23 mouse cellular contexts compared by ENCODE assay signal in the genomic region with DNA sequence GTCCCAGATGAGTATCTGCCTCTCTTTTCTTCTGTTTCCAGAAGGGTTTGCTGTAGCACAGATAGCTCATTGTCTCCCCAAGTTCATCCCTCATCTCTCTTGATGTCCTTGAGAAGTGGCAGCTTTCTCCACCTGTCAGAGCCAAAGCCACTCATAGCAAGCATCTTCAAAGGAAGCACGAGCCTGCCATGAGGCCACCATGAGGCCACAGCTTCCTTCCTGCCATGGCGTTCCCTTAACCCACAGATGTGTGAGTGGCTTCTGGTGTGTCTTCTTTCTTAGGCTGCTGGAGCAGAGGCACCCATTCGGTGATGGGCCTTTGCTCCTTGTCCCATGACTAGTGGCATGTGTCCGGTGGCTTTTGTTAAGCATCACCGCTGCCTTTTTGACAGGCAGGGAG.
A peak's percentile ranks its signal among the peaks of the same experiment; 100 is the strongest.
DNase-seq lines count a peak whose midpoint lies in the region; ATAC-seq lines count a peak whose summit lies in the region.
"Had no signal": no experiment of that assay in that cellular context is flagged by ENCODE, and none has a peak within 500 bp of the region (broad histone marks: within the 10 kb centered on the region; RNA-seq: fewer than 3 reads in every experiment).

No protein-coding gene starts in this region.

- no peak overlapping the region for H3K9ac ChIP-seq in heart, embryonic 16.5 days (ENCODE audit: low read length)
- H3K9ac ChIP-seq in kidney, embryonic 14.5 days (ENCODE audit: low read depth, low read length), result no peak overlapping the region
- H3K9ac ChIP-seq in hindbrain, embryonic 16.5 days (ENCODE audit: low read depth, low read length), result no peak overlapping the region
- H3K9ac ChIP-seq: forebrain, embryonic 13.5 days; liver, embryonic 13.5 days; midbrain, embryonic 15.5 days; neural tube, embryonic 13.5 days had no signal

- H3K4me1 ChIP-seq in heart, embryonic 16.5 days (ENCODE audit: control insufficient read depth, insufficient read depth, low read length), result peaks cover 9% of the 10 kb centered on the region
- no peaks in the 10 kb centered on the region for H3K4me1 ChIP-seq in kidney, embryonic 14.5 days (ENCODE audit: control insufficient read depth, insufficient read depth, low read length)
- no peaks in the 10 kb centered on the region for H3K4me1 ChIP-seq in hindbrain, embryonic 16.5 days (ENCODE audit: control insufficient read depth, insufficient read depth, low read depth, low read length)
- H3K4me1 ChIP-seq: midbrain, embryonic 15.5 days; neural tube, embryonic 13.5 days had no signal

- H3K27me3 ChIP-seq in heart, embryonic 16.5 days (ENCODE audit: control insufficient read depth, insufficient read depth, low read length), result no peaks in the 10 kb centered on the region
- no peaks in the 10 kb centered on the region for H3K27me3 ChIP-seq in kidney, embryonic 14.5 days (ENCODE audit: control insufficient read depth, insufficient read depth, low read length)
- H3K27me3 ChIP-seq in hindbrain, embryonic 16.5 days (replicated peaks; ENCODE audit: control insufficient read depth, insufficient read depth, low read length), result no peaks in the 10 kb centered on the region
- H3K27me3 ChIP-seq: forebrain, embryonic 13.5 days; liver, embryonic 13.5 days; midbrain, embryonic 15.5 days; neural tube, embryonic 13.5 days had no signal

- no peak for DNase-seq in heart, adult 18-20 months
- DNase-seq in thymus, adult 18-20 months, result peak; percentile 22 to 29
- peak; percentile 45 to 59 for DNase-seq in thymus, postnatal 36 days
- DNase-seq in layer of hippocampus, postnatal 36 days, result no peak
- DNase-seq: cerebellum, adult 8-10 months; kidney, adult 9 months; liver, embryonic 13.5 days; lung, adult 2 months; lung, postnatal 14 days; right cerebral cortex, postnatal 25 days had no signal

- peaks cover 6% of the 10 kb centered on the region; the same call in 1 of the 2 replicates for H3K9me3 ChIP-seq in heart, embryonic 16.5 days (replicated peaks; ENCODE audit: control insufficient read depth, low read length)
- H3K9me3 ChIP-seq in kidney, embryonic 14.5 days (ENCODE audit: control insufficient read depth, low read length), result no peaks in the 10 kb centered on the region
- H3K9me3 ChIP-seq in hindbrain, embryonic 16.5 days (ENCODE audit: control insufficient read depth, low read length), result 0 out of 2 replicates have a peak, but pooled peaks cover 4% of the 10 kb centered on the region
- H3K9me3 ChIP-seq: heart, embryonic 10.5 days; hindbrain, embryonic 10.5 days; neural tube, embryonic 13.5 days had no signal

- peak; percentile 45; the same call in 1 of the 2 replicates for ATAC-seq in heart, embryonic 16.5 days (replicated peaks; ENCODE audit: extremely low read depth, insufficient read depth, low FRiP score)
- ATAC-seq in common myeloid progenitor, adult 5-6 weeks (replicated peaks; ENCODE audit: low read depth, poor library complexity, severe bottlenecking), result peak; percentile 71
- no peak for ATAC-seq in kidney, embryonic 14.5 days (ENCODE audit: low FRiP score, low TSS enrichment)
- no peak for ATAC-seq in hindbrain, embryonic 16.5 days
- ATAC-seq: forebrain, embryonic 13.5 days; hindbrain, postnatal 0 days; intestine, embryonic 16.5 days; midbrain, embryonic 15.5 days had no signal

- H3K27ac ChIP-seq in heart, embryonic 16.5 days (ENCODE audit: low read length), result no peak overlapping the region
- H3K27ac ChIP-seq in kidney, embryonic 14.5 days (ENCODE audit: low read depth, low read length), result no peak overlapping the region
- H3K27ac ChIP-seq in hindbrain, embryonic 16.5 days (ENCODE audit: low read depth, low read length), result no peak overlapping the region
- H3K27ac ChIP-seq: forebrain, embryonic 13.5 days; heart, embryonic 10.5 days; hindbrain, embryonic 10.5 days; hindbrain, postnatal 0 days; left cerebral cortex, adult 2 months; liver, embryonic 13.5 days; midbrain, embryonic 15.5 days; neural tube, embryonic 13.5 days had no signal

- no peak overlapping the region for H3K4me3 ChIP-seq in heart, embryonic 16.5 days (ENCODE audit: low read length)
- H3K4me3 ChIP-seq in kidney, embryonic 14.5 days (ENCODE audit: low read length), result no peak overlapping the region
- H3K4me3 ChIP-seq in hindbrain, embryonic 16.5 days (ENCODE audit: low read length), result no peak overlapping the region
- H3K4me3 ChIP-seq: erythroblast, embryonic 14.5 days; forebrain, embryonic 13.5 days; heart, embryonic 10.5 days; hindbrain, embryonic 10.5 days; left cerebral cortex, adult 2 months; liver, embryonic 13.5 days; midbrain, embryonic 15.5 days; neural tube, embryonic 13.5 days had no signal

- no peak overlapping the region for H3K4me2 ChIP-seq in heart, embryonic 16.5 days (ENCODE audit: low read depth, low read length)
- no peak overlapping the region for H3K4me2 ChIP-seq in kidney, embryonic 14.5 days (replicated peaks; ENCODE audit: low read depth, low read length)
- H3K4me2 ChIP-seq in hindbrain, embryonic 16.5 days (ENCODE audit: low read length), result no peak overlapping the region
- H3K4me2 ChIP-seq: forebrain, embryonic 13.5 days; liver, embryonic 13.5 days; midbrain, embryonic 15.5 days; neural tube, embryonic 13.5 days had no signal

- 75% methylated on average over 5 of the region's 5 CpGs for WGBS in heart, embryonic 16.5 days
- 90% methylated on average over 5 of the region's 5 CpGs for WGBS in kidney, embryonic 14.5 days
- WGBS in hindbrain, embryonic 16.5 days, result 77% methylated on average over 5 of the region's 5 CpGs

- no peaks in the 10 kb centered on the region for H3K36me3 ChIP-seq in heart, embryonic 16.5 days (ENCODE audit: control insufficient read depth, insufficient read depth)
- no peaks in the 10 kb centered on the region for H3K36me3 ChIP-seq in kidney, embryonic 14.5 days (ENCODE audit: control insufficient read depth, insufficient read depth, low read length)
- H3K36me3 ChIP-seq in hindbrain, embryonic 16.5 days (ENCODE audit: control insufficient read depth, insufficient read depth, low read length), result no peaks in the 10 kb centered on the region
- H3K36me3 ChIP-seq: heart, embryonic 10.5 days; hindbrain, embryonic 10.5 days; liver, embryonic 13.5 days; midbrain, embryonic 15.5 days; neural tube, embryonic 13.5 days had no signal

Comparison
In these comparisons a context has a peak if more than half of its experiments do, and no peak if none do; other contexts are left out.
1. ATAC-seq: peak in heart, embryonic 16.5 days (single experiment) and common myeloid progenitor, adult 5-6 weeks (single experiment); none in kidney, embryonic 14.5 days (single experiment) and hindbrain, embryonic 16.5 days (single experiment).
2. DNase-seq: peak in thymus, adult 18-20 months (2 of 2) and thymus, postnatal 36 days (2 of 2); none in heart, adult 18-20 months (0 of 2) and layer of hippocampus, postnatal 36 days (0 of 2).